Mouse (Mus musculus) liver, embryonic 14.5 days (tissue): ENCODE results near the gene Ldlr. TPM values are rescaled to one million over a fixed set of nuclear protein-coding genes. Genes with fewer than 3 reads are reported as not detected.

Experiments used
- ATAC-seq: fragments of 200-750 bp; cut with Nextera tagmentation; 2 replicates; pipeline ENCODE4 v1.8.0; 2017; ENCODE audit warnings: moderate number of reproducible peaks, mild to moderate bottlenecking, moderate library complexity; ENCODE audit not compliant: insufficient read depth
- DNase-seq, 3 experiments: peaks; one replicate each; pipeline ENCODE4 v3.0.0-alpha.2; 2012 to 2013; ENCODE audit warnings: low read depth in 3 of 3, low spot score in 3 of 3
- H3K27ac ChIP-seq: fragments of 300-500 bp; sonication (generic); 2 replicates; pipeline ENCODE4 v1.5.1; 2014; ENCODE audit warnings: moderate library complexity, mild to moderate bottlenecking, control low read depth, inconsistent platforms
- H3K27me3 ChIP-seq: fragments of 300-500 bp; sonication (generic); 2 replicates; pipeline ENCODE4 v1.6.1; 2014; ENCODE audit warnings: mild to moderate bottlenecking, low read length, moderate library complexity; ENCODE audit not compliant: control insufficient read depth, insufficient read depth
- H3K36me3 ChIP-seq: fragments of 300-500 bp; sonication (generic); replicated peaks from 2 replicates; pipeline ENCODE4 v1.6.1; 2014; ENCODE audit warnings: low read depth; ENCODE audit not compliant: control insufficient read depth, insufficient read depth
- H3K4me1 ChIP-seq, 2 experiments: fragments of 200-500 bp in 1 of 2; fragments of 300-500 bp in 1 of 2; sonication (generic) in 1 of 2; replicated peaks; 2 replicates each; pipeline ENCODE4 v1.6.1; 2012 to 2014; ENCODE audit warnings: antibody characterized with exemption in 1 of 2, inconsistent platforms in 1 of 2, low read length in 1 of 2; ENCODE audit not compliant: control insufficient read depth in 2 of 2, insufficient read depth in 2 of 2
- H3K4me2 ChIP-seq: fragments of 300-500 bp; sonication (generic); 2 replicates; pipeline ENCODE4 v1.6.1; 2014; ENCODE audit warnings: low read depth, mild to moderate bottlenecking, control low read depth, moderate library complexity
- H3K4me3 ChIP-seq, 2 experiments: fragments of 200-500 bp in 1 of 2; fragments of 300-500 bp in 1 of 2; sonication (generic) in 1 of 2; 2 replicates each; pipeline ENCODE4 v1.5.1; 2012 to 2014; ENCODE audit warnings: low read depth in 2 of 2, low read length in 2 of 2, mild to moderate bottlenecking in 2 of 2, control low read depth in 1 of 2, inconsistent platforms in 1 of 2, moderate library complexity in 1 of 2; ENCODE audit not compliant: insufficient read depth in 1 of 2
- H3K9ac ChIP-seq: fragments of 300-500 bp; sonication (generic); replicated peaks from 2 replicates; pipeline ENCODE4 v1.6.1; 2014; ENCODE audit warnings: mild to moderate bottlenecking, control low read depth, moderate library complexity
- H3K9me3 ChIP-seq: fragments of 300-500 bp; sonication (generic); 2 replicates; pipeline ENCODE4 v1.6.1; 2016; ENCODE audit warnings: low read length, mixed read lengths; ENCODE audit not compliant: control insufficient read depth
- CTCF ChIP-seq: IDR thresholded peaks from 2 replicates; pipeline ENCODE4 v1.5.1; 2016; ENCODE audit warnings: antibody characterized with exemption, low read depth, control low read depth
- EP300 ChIP-seq: IDR thresholded peaks from 2 replicates; pipeline ENCODE4 v1.6.1; 2016; ENCODE audit warnings: antibody characterized with exemption, low read depth
- WGBS: fragments of 180-500 bp; shearing (Covaris S2); extraction: QIAGEN DNeasy Blood & Tissue Kit; methylation state at CpG from one replicate; pipeline ENCODE4 v1.1.7; 2014; ENCODE audit not compliant: insufficient replicate concordance; 5-methylcytosine and 5-hydroxymethylcytosine counted together
- polyA plus RNA-seq, 2 experiments: library from polyadenylated mRNA; depleted of rRNA in 1 of 2; stranded (reverse) in 1 of 2; unstranded in 1 of 2; fragments of >200 nt; fragmentation: Nextera tagmentation in 1 of 2; extraction: Ambion mirVana in 1 of 2; gene quantifications; 2 replicates each; pipeline versions ENCODE4 v1.2.1 to v1.2.3; 2012 to 2014

The Ldlr gene
- polyA plus RNA-seq, 2 experiments = 5.9 to 12.6 TPM

GRCm38 (mm10) chr9:21735126-21735525 is 11.8 kb downstream of the Ldlr start:
- Histone ChIP-seq H3K4me1 (no peaks in the 10 kb centered on the region), H3K4me3 (no peak overlapping the region), H3K4me2 (no peak overlapping the region), H3K9ac (no peak overlapping the region), H3K9me3 (no peaks in the 10 kb centered on the region), H3K36me3 (peaks cover 45% of the 10 kb centered on the region), H3K27me3 (no peaks in the 10 kb centered on the region), H3K27ac (no peak overlapping the region)
- TF ChIP-seq CTCF (no peak), EP300 (no peak)
- WGBS = 81% methylated on average over 14 of the region's 14 CpGs
- DNase-seq (no peak), ATAC-seq (no peak)

GRCm38 (mm10) chr9:21736580-21736979 is 13.3 kb downstream of the Ldlr start:
- Histone ChIP-seq H3K4me3 (no peak overlapping the region), H3K27me3 (no peaks in the 10 kb centered on the region), H3K36me3 (peaks cover 47% of the 10 kb centered on the region), H3K4me2 (no peak overlapping the region), H3K4me1 (peaks cover under 1 to 5% of the 10 kb centered on the region in 2 experiments; a peak in 3 of 4 replicates), H3K9me3 (no peaks in the 10 kb centered on the region), H3K27ac (no peak overlapping the region), H3K9ac (no peak overlapping the region)
- 78% methylated on average over 3 of the region's 3 CpGs for WGBS
- no peak for TF ChIP-seq CTCF
- no peak for TF ChIP-seq EP300
- ATAC-seq (no peak), DNase-seq (no peak)

- H3K27me3 ChIP-seq = no peaks in the 10 kb centered on the region
- H3K4me1 ChIP-seq = peaks cover 7 to 12% of the 10 kb centered on the region in 2 experiments
- DNase-seq = no peak
- H3K9me3 ChIP-seq = no peaks in the 10 kb centered on the region
- ATAC-seq = no peak
- H3K27ac ChIP-seq = no peak overlapping the region
- peaks cover 46% of the 10 kb centered on the region for H3K36me3 ChIP-seq
- no peak for TF ChIP-seq CTCF
- no peak for TF ChIP-seq EP300
- no peak overlapping the region for H3K4me2 ChIP-seq
- no peak overlapping the region for H3K4me3 ChIP-seq
- H3K9ac ChIP-seq = no peak overlapping the region
- 86% methylated on average over 10 of the region's 10 CpGs for WGBS
These were observed 13.9 kb downstream of the Ldlr start for GRCm38 (mm10) chr9:21737188-21737587.

GRCm38 (mm10) chr9:21738776-21739175 is 15.5 kb downstream of the Ldlr start:
- TF ChIP-seq CTCF = no peak
- WGBS = 72% methylated on average over 7 of the region's 7 CpGs
- H3K4me1 ChIP-seq = peaks cover 8 to 12% of the 10 kb centered on the region in 2 experiments
- H3K27me3 ChIP-seq = no peaks in the 10 kb centered on the region
- H3K27ac ChIP-seq = no peak overlapping the region
- no peak overlapping the region for H3K9ac ChIP-seq
- no peak overlapping the region for H3K4me2 ChIP-seq
- ATAC-seq (no peak), DNase-seq (no peak)
- no peaks in the 10 kb centered on the region for H3K9me3 ChIP-seq
- no peak overlapping the region for H3K4me3 ChIP-seq
- peaks cover 36% of the 10 kb centered on the region for H3K36me3 ChIP-seq

GRCm38 (mm10) chr9:21740427-21740826 is 17.1 kb downstream of the Ldlr start:
- Histone ChIP-seq H3K9ac (no peak overlapping the region), H3K27me3 (no peaks in the 10 kb centered on the region), H3K36me3 (peaks cover 38% of the 10 kb centered on the region), H3K4me3 (no peak overlapping the region), H3K9me3 (no peaks in the 10 kb centered on the region), H3K27ac (no peak overlapping the region), H3K4me1 (peaks cover 8 to 12% of the 10 kb centered on the region in 2 experiments), H3K4me2 (no peak overlapping the region)
- TF ChIP-seq CTCF = no peak
- no peak for TF ChIP-seq EP300
- WGBS = 77% methylated on average over 14 of the region's 14 CpGs
- ATAC-seq (no peak), DNase-seq (no peak)
